Mouse (Mus musculus): ENCODE measurements around the gene Snca.
"Not testable (repeated sequence)": the region's sequence is repeated elsewhere in the genome, so short reads cannot be mapped to it uniquely, and the experiment has no call there.

Snca gene

GRCm38 (mm10) chr6:60717566-60717965, 112.1 kb downstream of the Snca start:
- DNase-seq (ENCODE audit: low spot score) = no peak

GRCm38 (mm10) chr6:60709997-60710471, 119.6 kb downstream of the Snca start:
- DNase-seq (ENCODE audit: low spot score) = no peak

- no peak for DNase-seq (ENCODE audit: low spot score)
Observed at GRCm38 (mm10) chr6:60698072-60698471, 131.6 kb downstream of the Snca start.

GRCm38 (mm10) chr6:60687048-60687447, 142.6 kb downstream of the Snca start:
- not testable (repeated sequence) for DNase-seq (ENCODE audit: low spot score)

GRCm38 (mm10) chr6:60682233-60682632, 147.4 kb downstream of the Snca start:
- DNase-seq (ENCODE audit: low spot score) = no peak

Data from testis, postnatal 14 days (tissue).